Mouse (Mus musculus): ENCODE data around the gene Zbtb8os.
A peak's percentile ranks its signal among the peaks of the same experiment; 100 is the strongest.
"Not testable (repeated sequence)": the region's sequence is repeated elsewhere in the genome, so short reads cannot be mapped to it uniquely, and the experiment has no call there.

The Zbtb8os gene

GRCm38 (mm10) chr4:129332846-129333245 lies 2.6 kb upstream of the Zbtb8os start:
- no peak for DNase-seq (ENCODE audit: low read depth, low spot score)

- DNase-seq (ENCODE audit: low read depth, low spot score): no peak
These were observed 749 bp upstream of the Zbtb8os start for GRCm38 (mm10) chr4:129334677-129335215.

- DNase-seq (ENCODE audit: low read depth, low spot score): no peak
These were observed 796 bp downstream of the Zbtb8os start for GRCm38 (mm10) chr4:129336291-129336690.

- no peak for DNase-seq (ENCODE audit: low read depth, low spot score)
These were observed 4.2 kb downstream of the Zbtb8os start for GRCm38 (mm10) chr4:129339743-129340142.

- DNase-seq (ENCODE audit: low read depth, low spot score): no peak
These were observed 6.4 kb downstream of the Zbtb8os start for GRCm38 (mm10) chr4:129341888-129342287.

- no peak for DNase-seq (ENCODE audit: low read depth, low spot score)
These were observed 7.2 kb downstream of the Zbtb8os start for GRCm38 (mm10) chr4:129342705-129343104.

- no peak for DNase-seq (ENCODE audit: low read depth, low spot score)
These were observed 11.1 kb downstream of the Zbtb8os start for GRCm38 (mm10) chr4:129346481-129347154.

- DNase-seq (ENCODE audit: low read depth, low spot score): peak; percentile 73
These were observed 15.1 kb downstream of the Zbtb8os start for GRCm38 (mm10) chr4:129350644-129351043.

GRCm38 (mm10) chr4:129351111-129351510 lies 15.6 kb downstream of the Zbtb8os start:
- no peak for DNase-seq (ENCODE audit: low read depth, low spot score)

GRCm38 (mm10) chr4:129353176-129353575 lies 17.7 kb downstream of the Zbtb8os start:
- no peak for DNase-seq (ENCODE audit: low read depth, low spot score)

- DNase-seq (ENCODE audit: low read depth, low spot score): no peak
These were observed 18.7 kb downstream of the Zbtb8os start for GRCm38 (mm10) chr4:129354236-129354635.

GRCm38 (mm10) chr4:129357613-129358163 lies 22.2 kb downstream of the Zbtb8os start:
- DNase-seq (ENCODE audit: low read depth, low spot score): no peak

GRCm38 (mm10) chr4:129362238-129362637 lies 26.7 kb downstream of the Zbtb8os start:
- not testable (repeated sequence) for DNase-seq (ENCODE audit: low read depth, low spot score)

- DNase-seq (ENCODE audit: low read depth, low spot score): no peak
These were observed 27.3 kb downstream of the Zbtb8os start for GRCm38 (mm10) chr4:129362771-129363170.

GRCm38 (mm10) chr4:129363463-129363862 lies 28.0 kb downstream of the Zbtb8os start:
- DNase-seq (ENCODE audit: low read depth, low spot score): no peak

GRCm38 (mm10) chr4:129364379-129364778 lies 28.9 kb downstream of the Zbtb8os start:
- no peak for DNase-seq (ENCODE audit: low read depth, low spot score)

GRCm38 (mm10) chr4:129365224-129365623 lies 29.7 kb downstream of the Zbtb8os start:
- no peak for DNase-seq (ENCODE audit: low read depth, low spot score)

GRCm38 (mm10) chr4:129371391-129371790 lies 35.9 kb downstream of the Zbtb8os start:
- DNase-seq (ENCODE audit: low read depth, low spot score): no peak

- DNase-seq (ENCODE audit: low read depth, low spot score): no peak
These were observed 37.9 kb downstream of the Zbtb8os start for GRCm38 (mm10) chr4:129373202-129373976.

- no peak for DNase-seq (ENCODE audit: low read depth, low spot score)
These were observed 38.8 kb downstream of the Zbtb8os start for GRCm38 (mm10) chr4:129374219-129374755.

- no peak for DNase-seq (ENCODE audit: low read depth, low spot score)
These were observed 39.5 kb downstream of the Zbtb8os start for GRCm38 (mm10) chr4:129375000-129375399.

GRCm38 (mm10) chr4:129375821-129376220 lies 40.3 kb downstream of the Zbtb8os start:
- DNase-seq (ENCODE audit: low read depth, low spot score): no peak
